Mouse (Mus musculus) forebrain, embryonic 10.5 days (tissue): ENCODE measurements at regions not wholly inside any gene's neighbourhood (a gene's known extent, or its start where the extent isn't known, plus 50 kb on each side); places are given as distances from the start of the nearest gene placed in this dataset.

Experiments used
- DNase-seq: peaks from one replicate; pipeline ENCODE4 v3.0.0-alpha.2; 2017; ENCODE audit warnings: low spot score; ENCODE audit errors: extremely low spot score
- H3K27ac ChIP-seq: fragments of 300-500 bp; sonication (generic); 2 replicates; pipeline ENCODE4 v1.5.1; 2016; ENCODE audit warnings: mild to moderate bottlenecking
- H3K27me3 ChIP-seq: fragments of 300-500 bp; sonication (generic); 2 replicates; pipeline ENCODE4 v1.6.1; 2016; ENCODE audit warnings: mild to moderate bottlenecking; ENCODE audit not compliant: poor library complexity, severe bottlenecking
- H3K36me3 ChIP-seq: fragments of 300-500 bp; sonication (generic); replicated peaks from 2 replicates; pipeline ENCODE4 v1.6.1; 2016; ENCODE audit warnings: mild to moderate bottlenecking, moderate library complexity
- H3K4me1 ChIP-seq: fragments of 300-500 bp; sonication (generic); 2 replicates; pipeline ENCODE4 v1.6.1; 2016
- H3K4me3 ChIP-seq: fragments of 300-500 bp; sonication (generic); 2 replicates; pipeline ENCODE4 v1.5.1; 2016; ENCODE audit warnings: mild to moderate bottlenecking, moderate library complexity
- H3K9me3 ChIP-seq: fragments of 300-500 bp; sonication (generic); 2 replicates; pipeline ENCODE4 v1.6.1; 2016; ENCODE audit warnings: mild to moderate bottlenecking, moderate library complexity
- WGBS: fragments of 180-500 bp; shearing (Covaris S2); methylation state at CpG from one replicate; pipeline ENCODE4 v1.1.7; 2016; 5-methylcytosine and 5-hydroxymethylcytosine counted together

- Histone ChIP-seq H3K36me3 (no peaks in the 10 kb centered on the region), H3K27ac (peak overlapping the region; percentile 0; the same call in 1 of the 2 replicates), H3K27me3 (peaks cover 4% of the 10 kb centered on the region; the same call in 1 of the 2 replicates), H3K4me3 (no peak overlapping the region), H3K4me1 (peaks cover 42% of the 10 kb centered on the region), H3K9me3 (no peaks in the 10 kb centered on the region)
- WGBS: 73% methylated on average over 17 of the region's 17 CpGs
- DNase-seq: no peak
Measured at GRCm38 (mm10) chr8:90490734-90491441, 142.7 kb upstream of the Tox3 start.

- no peaks in the 10 kb centered on the region for H3K9me3 ChIP-seq
- no peaks in the 10 kb centered on the region for H3K36me3 ChIP-seq
- no peak for DNase-seq
- no peak overlapping the region for H3K27ac ChIP-seq
- 87% methylated on average over 3 of the region's 3 CpGs for WGBS
- H3K4me3 ChIP-seq: no peak overlapping the region
- H3K4me1 ChIP-seq: peaks cover 21% of the 10 kb centered on the region
- peaks cover 4% of the 10 kb centered on the region; the same call in 1 of the 2 replicates for H3K27me3 ChIP-seq
Measured at GRCm38 (mm10) chr8:90486556-90486955, 138.4 kb upstream of the Tox3 start.

GRCm38 (mm10) chr8:90478149-90478548 lies 130.0 kb upstream of the Tox3 start:
- no peak for DNase-seq
- Histone ChIP-seq H3K4me3 (no peak overlapping the region), H3K27me3 (no peaks in the 10 kb centered on the region), H3K4me1 (peaks cover 4% of the 10 kb centered on the region; the same call in 1 of the 2 replicates), H3K27ac (no peak overlapping the region), H3K36me3 (no peaks in the 10 kb centered on the region), H3K9me3 (no peaks in the 10 kb centered on the region)
- WGBS: 83% methylated on average over 4 of the region's 4 CpGs

- DNase-seq: no peak
- 77% methylated on average over 7 of the region's 7 CpGs for WGBS
- Histone ChIP-seq H3K36me3 (no peaks in the 10 kb centered on the region), H3K27me3 (no peaks in the 10 kb centered on the region), H3K4me1 (peaks cover 4% of the 10 kb centered on the region; the same call in 1 of the 2 replicates), H3K27ac (no peak overlapping the region), H3K9me3 (no peaks in the 10 kb centered on the region), H3K4me3 (no peak overlapping the region)
Measured at GRCm38 (mm10) chr8:90474066-90474465, 125.9 kb upstream of the Tox3 start.

- Histone ChIP-seq H3K27me3 (no peaks in the 10 kb centered on the region), H3K9me3 (no peaks in the 10 kb centered on the region), H3K27ac (no peak overlapping the region), H3K36me3 (no peaks in the 10 kb centered on the region), H3K4me1 (peaks cover 7% of the 10 kb centered on the region), H3K4me3 (no peak overlapping the region)
- DNase-seq: no peak
- WGBS: 89% methylated on average over 11 of the region's 11 CpGs
Measured at GRCm38 (mm10) chr8:90470826-90471225, 122.7 kb upstream of the Tox3 start.

- DNase-seq: no peak
- H3K9me3 ChIP-seq: no peaks in the 10 kb centered on the region
- no peak overlapping the region for H3K4me3 ChIP-seq
- H3K27ac ChIP-seq: no peak overlapping the region
- no peaks in the 10 kb centered on the region for H3K36me3 ChIP-seq
- WGBS: 67% methylated on average over 1 of the region's 1 CpGs
- H3K4me1 ChIP-seq: no peaks in the 10 kb centered on the region; the same call in 1 of the 2 replicates
- no peaks in the 10 kb centered on the region for H3K27me3 ChIP-seq
Measured at GRCm38 (mm10) chr8:90463708-90464107, 115.6 kb upstream of the Tox3 start.

- WGBS: 90% methylated on average over 2 of the region's 2 CpGs
- Histone ChIP-seq H3K27me3 (no peaks in the 10 kb centered on the region), H3K27ac (peak overlapping the region; percentile 54; the same call in 1 of the 2 replicates), H3K4me1 (peaks cover 36% of the 10 kb centered on the region), H3K36me3 (no peaks in the 10 kb centered on the region), H3K4me3 (no peak overlapping the region), H3K9me3 (no peaks in the 10 kb centered on the region)
- no peak for DNase-seq
Measured at GRCm38 (mm10) chr8:90455321-90455720, 107.2 kb upstream of the Tox3 start.

- DNase-seq: no peak
- 49% methylated on average over 5 of the region's 5 CpGs for WGBS
- H3K27ac ChIP-seq: peak overlapping the region; percentile 66; the same call in 1 of the 2 replicates
Measured at GRCm38 (mm10) chr8:90454130-90454529, 106.0 kb upstream of the Tox3 start.

GRCm38 (mm10) chr8:90441058-90441851 lies 93.1 kb upstream of the Tox3 start:
- Histone ChIP-seq H3K36me3 (no peaks in the 10 kb centered on the region), H3K27me3 (peaks cover 3% of the 10 kb centered on the region; the same call in 1 of the 2 replicates), H3K4me3 (no peak overlapping the region), H3K27ac (peak overlapping the region; percentile 40; the same call in 1 of the 2 replicates), H3K9me3 (no peaks in the 10 kb centered on the region; the same call in 1 of the 2 replicates), H3K4me1 (peaks cover 18% of the 10 kb centered on the region)
- DNase-seq: peak; percentile 22
- 59% methylated on average over 9 of the region's 9 CpGs for WGBS

More at GRCm38 (mm10) chr8:90454130-90454529, 106.0 kb upstream of the Tox3 start:
- Histone ChIP-seq H3K27me3 (no peaks in the 10 kb centered on the region), H3K9me3 (no peaks in the 10 kb centered on the region), H3K4me3 (no peak overlapping the region), H3K36me3 (no peaks in the 10 kb centered on the region), H3K4me1 (peaks cover 41% of the 10 kb centered on the region)

- Histone ChIP-seq H3K27me3 (no peaks in the 10 kb centered on the region), H3K36me3 (no peaks in the 10 kb centered on the region), H3K4me1 (no peaks in the 10 kb centered on the region), H3K27ac (no peak overlapping the region), H3K9me3 (no peaks in the 10 kb centered on the region), H3K4me3 (no peak overlapping the region)
- whole genome bisulfite sequencing: 81% methylated on average over 2 of the region's 2 CpGs
- DNase-seq: no peak
Measured at GRCm38 (mm10) chr8:90414021-90414420, 65.9 kb upstream of the Tox3 start.
